Mouse (Mus musculus) heart, adult 10 weeks (tissue): ENCODE measurements around the gene Glmp. TPM values are rescaled to one million over a fixed set of nuclear protein-coding genes. Genes with fewer than 3 reads are reported as not detected.

ENCODE experiments used
- polyA plus RNA-seq: library from polyadenylated mRNA; stranded (reverse); fragments of 350-450 nt; fragmentation: Illumina TruSeq; extraction: RNeasy Lipid Tissue Mini Kit (QIAGEN cat#74804); gene quantifications from one replicate; pipeline ENCODE4 v1.2.3, GENCODE M21; 2014; ENCODE audit warnings: low read depth, low replicate concordance

The Glmp gene
- 72.2 TPM for polyA plus RNA-seq

GRCm38 (mm10) chr3:88324951-88325405, at the start of gene Glmp:
Glmp (plus strand) TSS chr3:88325023.

DNA sequence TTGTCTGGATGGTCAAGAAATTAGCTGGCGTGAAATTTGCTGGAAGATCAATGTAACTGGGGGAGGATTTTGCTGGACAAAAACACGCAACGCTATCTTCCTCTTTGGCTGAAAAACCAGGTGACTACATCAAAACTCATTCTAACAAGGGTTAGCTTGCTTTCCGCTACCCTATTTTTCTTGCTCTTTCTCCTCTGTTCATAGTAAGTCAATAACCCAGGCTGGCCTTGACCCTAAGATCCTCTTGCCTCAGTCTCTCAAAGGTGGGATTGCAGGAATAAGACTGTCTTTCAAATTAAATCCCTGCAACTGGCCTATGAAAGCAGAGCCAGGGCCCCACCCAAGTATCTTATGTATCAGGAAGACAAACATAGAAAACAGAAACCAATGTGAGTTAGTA, 37.7 kb upstream of the Glmp start, which contains the start of gene Gm38392:
TSS of gene Gm38392 (minus strand) at position 101 of the 400 bp plus-strand sequence.

DNA sequence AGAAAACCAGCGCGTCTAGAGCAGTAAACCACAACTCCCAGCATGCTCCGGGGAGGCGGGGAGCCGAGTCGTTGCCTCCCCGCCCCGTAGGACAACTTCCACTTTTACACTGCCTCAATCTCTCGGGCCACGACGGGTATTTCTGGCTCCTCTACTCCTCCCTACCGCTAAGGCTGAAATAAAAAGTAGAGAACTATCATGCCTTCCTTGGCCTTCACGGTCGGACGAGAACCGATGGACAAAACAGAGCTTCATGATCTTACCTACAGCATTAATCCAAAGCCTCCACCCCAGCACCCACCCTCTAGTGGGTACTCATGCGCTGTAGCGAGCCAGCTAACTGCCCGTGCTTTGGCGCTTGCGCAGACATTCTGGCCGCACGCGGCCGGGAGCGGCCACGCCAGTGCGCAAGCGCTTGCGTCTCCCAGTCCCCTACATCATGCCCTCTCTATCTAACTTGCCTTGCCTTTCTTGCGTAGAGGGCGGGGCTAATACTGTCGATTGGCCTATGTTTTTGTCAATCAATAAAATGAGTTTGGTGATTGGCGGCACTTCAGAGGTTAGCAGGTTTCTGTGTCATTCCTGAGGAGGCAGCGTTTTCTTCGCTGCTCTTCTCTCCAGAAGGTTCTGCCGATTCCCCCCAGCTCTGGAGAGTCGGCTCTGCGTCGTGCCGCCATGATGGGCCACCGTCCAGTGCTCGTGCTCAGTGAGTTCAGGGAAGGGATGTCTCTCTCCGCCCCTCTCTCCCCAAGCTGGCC, 28.1 kb upstream of the Glmp start, which contains the start of the genes Tsacc and Cct3:
TSS of gene Tsacc (minus strand) at position 439 of the 758 bp plus-strand sequence.
TSS of gene Cct3 (plus strand) at position 556 of the 758 bp plus-strand sequence.

GRCm38 (mm10) chr3:88336058-88337013, 11.5 kb downstream of the Glmp start, which contains the start of the genes Tmem79 and Smg5:
Tmem79 (minus strand) TSS chr3:88336148.
Smg5 (plus strand) TSS chr3:88336260.

GRCm38 (mm10) chr3:88364337-88364736, 39.5 kb downstream of the Glmp start, which contains the start of gene Paqr6:
Paqr6 (plus strand) TSS chr3:88364584.

DNA sequence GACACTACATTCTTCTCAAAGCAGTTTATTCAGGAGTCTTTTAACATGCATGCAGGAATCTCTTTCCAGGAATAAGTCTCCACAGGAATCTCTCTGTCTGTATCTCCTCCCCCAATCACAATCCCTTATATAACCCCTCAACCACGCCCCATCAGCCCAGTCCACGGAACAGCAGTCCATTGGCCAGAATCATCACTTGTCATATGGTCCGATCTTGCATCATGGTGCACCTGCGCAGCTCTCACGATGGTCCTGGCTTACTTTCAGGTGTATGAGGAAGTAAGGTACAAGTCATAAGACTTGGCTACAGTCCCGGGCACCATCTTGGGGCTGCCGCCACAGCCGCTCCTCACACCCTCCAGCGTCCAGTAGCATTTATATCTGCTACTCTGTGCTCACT, 47.8 kb downstream of the Glmp start, which contains the start of gene Bglap3:
TSS of gene Bglap3 (minus strand) at position 101 of the 400 bp plus-strand sequence.

GRCm38 (mm10) chr3:88378599-88378998, 53.8 kb downstream of the Glmp start, which contains the start of gene Bglap2:
Bglap2 (minus strand) TSS chr3:88378699.

Other genes starting within 250 kb of the Glmp start
- not detected for gene Ttc24, start 246.7 kb upstream of the Glmp start, polyA plus RNA-seq
- 0.34 TPM for gene Iqgap3, start 243.1 kb upstream of the Glmp start, polyA plus RNA-seq
- gene Mef2d, start 182.7 kb upstream of the Glmp start, polyA plus RNA-seq, result 107 TPM
- gene Rhbg, start 70.3 kb upstream of the Glmp start, polyA plus RNA-seq, result not detected
- gene Gm38392, start 37.8 kb upstream of the Glmp start, polyA plus RNA-seq, result not detected
- gene Tsacc, start 28.0 kb upstream of the Glmp start, polyA plus RNA-seq, result 11.3 TPM
- gene Cct3, start 27.9 kb upstream of the Glmp start, polyA plus RNA-seq, result 153 TPM
- gene Tmem79, start 11.1 kb downstream of the Glmp start, polyA plus RNA-seq, result 1.8 TPM
- 58.8 TPM for gene Smg5, start 11.2 kb downstream of the Glmp start, polyA plus RNA-seq
- 1.6 TPM for gene Paqr6, start 39.6 kb downstream of the Glmp start, polyA plus RNA-seq
- not detected for gene Bglap3, start 47.7 kb downstream of the Glmp start, polyA plus RNA-seq
- gene Bglap2, start 53.7 kb downstream of the Glmp start, polyA plus RNA-seq, result not detected
- not detected for gene Bglap, start 59.4 kb downstream of the Glmp start, polyA plus RNA-seq
- gene Pmf1, start 85.3 kb downstream of the Glmp start, polyA plus RNA-seq, result 16.4 TPM
- 17.0 TPM for gene Slc25a44, start 100.1 kb downstream of the Glmp start, polyA plus RNA-seq
- 4.1 TPM for gene Sema4a, start 136.2 kb downstream of the Glmp start, polyA plus RNA-seq
- 80.8 TPM for gene Lmna, start 184.9 kb downstream of the Glmp start, polyA plus RNA-seq
- gene Mex3a, start 207.4 kb downstream of the Glmp start, polyA plus RNA-seq, result 0.34 TPM
- not detected for gene Rab25, start 223.3 kb downstream of the Glmp start, polyA plus RNA-seq
- 116 TPM for gene Lamtor2, start 228.1 kb downstream of the Glmp start, polyA plus RNA-seq
- 60.0 TPM for gene Ubqln4, start 228.7 kb downstream of the Glmp start, polyA plus RNA-seq